Mouse (Mus musculus) liver, embryonic 11.5 days (tissue): ENCODE measurements around the gene Poc5. TPM values are rescaled to one million over a fixed set of nuclear protein-coding genes. Genes with fewer than 3 reads are reported as not detected.

Source experiments
- ATAC-seq: fragments of 200-750 bp; cut with Nextera tagmentation; replicated peaks from 2 replicates; pipeline ENCODE4 v1.8.0; 2017; ENCODE audit warnings: moderate number of reproducible peaks, mild to moderate bottlenecking, moderate TSS enrichment, moderate library complexity; ENCODE audit not compliant: low FRiP score
- DNase-seq: peaks from one replicate; pipeline ENCODE4 v3.0.0-alpha.2; 2017; ENCODE audit warnings: low spot score
- H3K27ac ChIP-seq: fragments of 300-500 bp; sonication (generic); 2 replicates; pipeline ENCODE4 v1.5.1; 2014; ENCODE audit warnings: mild to moderate bottlenecking, low read depth, low read length, control low read depth
- H3K27me3 ChIP-seq: fragments of 300-500 bp; sonication (generic); replicated peaks from 2 replicates; pipeline ENCODE4 v1.6.1; 2014; ENCODE audit warnings: low read length, mixed read lengths; ENCODE audit not compliant: control insufficient read depth, insufficient read depth
- H3K36me3 ChIP-seq: fragments of 300-500 bp; sonication (generic); 2 replicates; pipeline ENCODE4 v1.6.1; 2014; ENCODE audit warnings: mild to moderate bottlenecking, low read length, moderate library complexity, mixed read lengths; ENCODE audit not compliant: control insufficient read depth, insufficient read depth
- H3K4me1 ChIP-seq: fragments of 300-500 bp; sonication (generic); replicated peaks from 2 replicates; pipeline ENCODE4 v1.6.1; 2014; ENCODE audit warnings: low read length, mixed read lengths; ENCODE audit not compliant: control insufficient read depth, insufficient read depth
- H3K4me2 ChIP-seq: fragments of 300-500 bp; sonication (generic); 2 replicates; pipeline ENCODE4 v1.6.1; 2014; ENCODE audit warnings: mild to moderate bottlenecking, control low read depth, moderate library complexity
- H3K4me3 ChIP-seq: fragments of 300-500 bp; sonication (generic); 2 replicates; pipeline ENCODE4 v1.5.1; 2014; ENCODE audit warnings: low read depth, low read length, control low read depth
- H3K9ac ChIP-seq: fragments of 300-500 bp; sonication (generic); 2 replicates; pipeline ENCODE4 v1.6.1; 2014; ENCODE audit warnings: low read depth, low read length, control low read depth
- H3K9me3 ChIP-seq: fragments of 300-500 bp; sonication (generic); 2 replicates; pipeline ENCODE4 v1.6.1; 2016; ENCODE audit warnings: low read length, inconsistent platforms, mixed read lengths; ENCODE audit not compliant: control insufficient read depth
- WGBS: fragments of 180-500 bp; shearing (Covaris S2); extraction: QIAGEN DNeasy Blood & Tissue Kit; methylation state at CpG from one replicate; pipeline ENCODE4 v1.1.7; 2014; 5-methylcytosine and 5-hydroxymethylcytosine counted together
- microRNA-seq: library from miRNA; unstranded; fragments of <30 nt; microRNA quantifications from one replicate; pipeline ENCODE4, GENCODE M21; 2017; ENCODE audit warnings: borderline number of aligned reads
- polyA plus RNA-seq: library from polyadenylated mRNA; unstranded; fragments of >200 nt; fragmentation: Nextera tagmentation; extraction: Ambion mirVana; gene quantifications from 2 replicates; pipeline ENCODE4 v1.2.1, GENCODE M21; 2014

Gene Poc5
- polyA plus RNA-seq, 1 experiment from 2014 or later = 15.9 TPM

GRCm38 (mm10) chr13:96457566-96457965 lies 69.5 kb downstream of the Poc5 start:
- DNase-seq (no peak), ATAC-seq (no peak)
- Histone ChIP-seq H3K9ac (no peak overlapping the region), H3K27ac (no peak overlapping the region), H3K4me1 (no peaks in the 10 kb centered on the region), H3K4me3 (no peak overlapping the region), H3K27me3 (no peaks in the 10 kb centered on the region), H3K36me3 (no peaks in the 10 kb centered on the region), H3K9me3 (no peaks in the 10 kb centered on the region), H3K4me2 (no peak overlapping the region)
- 80% methylated on average over 5 of the region's 5 CpGs for WGBS

- ATAC-seq (no peak), DNase-seq (no peak)
- Histone ChIP-seq H3K36me3 (no peaks in the 10 kb centered on the region), H3K4me3 (no peak overlapping the region), H3K27me3 (no peaks in the 10 kb centered on the region), H3K4me2 (no peak overlapping the region), H3K4me1 (no peaks in the 10 kb centered on the region), H3K27ac (no peak overlapping the region), H3K9ac (no peak overlapping the region), H3K9me3 (no peaks in the 10 kb centered on the region)
- 77% methylated on average over 5 of the region's 5 CpGs for WGBS
Measured at GRCm38 (mm10) chr13:96458018-96458417, 69.9 kb downstream of the Poc5 start.

- Histone ChIP-seq H3K4me1 (no peaks in the 10 kb centered on the region), H3K27me3 (no peaks in the 10 kb centered on the region), H3K36me3 (no peaks in the 10 kb centered on the region), H3K9ac (no peak overlapping the region), H3K27ac (no peak overlapping the region), H3K9me3 (no peaks in the 10 kb centered on the region), H3K4me3 (no peak overlapping the region), H3K4me2 (no peak overlapping the region)
- DNase-seq (no peak), ATAC-seq (no peak)
- WGBS = 68% methylated on average over 4 of the region's 4 CpGs
Measured at GRCm38 (mm10) chr13:96458606-96459005, 70.5 kb downstream of the Poc5 start.

GRCm38 (mm10) chr13:96462644-96463043 lies 74.5 kb downstream of the Poc5 start:
- H3K9ac ChIP-seq = no peak overlapping the region
- H3K4me3 ChIP-seq = no peak overlapping the region
- ATAC-seq (no peak), DNase-seq (no peak)
- H3K4me1 ChIP-seq = no peaks in the 10 kb centered on the region
- H3K4me2 ChIP-seq = no peak overlapping the region
- H3K27ac ChIP-seq = no peak overlapping the region
- H3K27me3 ChIP-seq = no peaks in the 10 kb centered on the region
- H3K36me3 ChIP-seq = no peaks in the 10 kb centered on the region
- 67% methylated on average over 1 of the region's 1 CpGs for WGBS
- H3K9me3 ChIP-seq = no peaks in the 10 kb centered on the region

- no peaks in the 10 kb centered on the region for H3K27me3 ChIP-seq
- DNase-seq (no peak), ATAC-seq (no peak)
- H3K9ac ChIP-seq = no peak overlapping the region
- 60% methylated on average over 5 of the region's 5 CpGs for WGBS
- no peaks in the 10 kb centered on the region for H3K4me1 ChIP-seq
- H3K4me2 ChIP-seq = no peak overlapping the region
- H3K4me3 ChIP-seq = no peak overlapping the region
- H3K27ac ChIP-seq = no peak overlapping the region
- H3K9me3 ChIP-seq = no peaks in the 10 kb centered on the region
- H3K36me3 ChIP-seq = no peaks in the 10 kb centered on the region
Measured at GRCm38 (mm10) chr13:96465315-96465714, 77.2 kb downstream of the Poc5 start.

Small RNA genes lying within 50 kb of the gene (microRNA-seq; reads per million reads assigned to microRNA genes)
- gene Gm25213 = not detected

Other genes starting within 250 kb of the Poc5 start
- gene Ankdd1b, start 82.9 kb downstream of the Poc5 start, polyA plus RNA-seq = 0.11 TPM in 1 of 2 replicates, not detected in the other
- gene Gm17622, start 102.4 kb downstream of the Poc5 start, polyA plus RNA-seq = not detected in 2 replicates
- 8.2 and 8.8 TPM in 2 replicates for gene Polk, start 154.3 kb downstream of the Poc5 start, polyA plus RNA-seq
- gene Col4a3bp, start 154.3 kb downstream of the Poc5 start, polyA plus RNA-seq = 8.1 and 9.0 TPM in 2 replicates